Mouse (Mus musculus) intestine, postnatal 0 days (tissue): ENCODE results near the gene Prm2. TPM values are rescaled to one million over a fixed set of nuclear protein-coding genes. Genes with fewer than 3 reads are reported as not detected.
A peak's percentile ranks its signal among the peaks of the same experiment; 100 is the strongest.

Source experiments
- ATAC-seq: fragments of 200-750 bp; cut with Nextera tagmentation; 2 replicates; pipeline ENCODE4 v1.8.0; 2017; ENCODE audit warnings: mild to moderate bottlenecking, moderate TSS enrichment, moderate library complexity
- H3K27ac ChIP-seq: fragments of 300-500 bp; sonication (generic); 2 replicates; pipeline ENCODE4 v1.5.1; 2014; ENCODE audit warnings: mild to moderate bottlenecking, low read depth, low read length, moderate library complexity
- H3K27me3 ChIP-seq: fragments of 300-500 bp; sonication (generic); replicated peaks from 2 replicates; pipeline ENCODE4 v1.6.1; 2014; ENCODE audit warnings: low read length, mixed read lengths; ENCODE audit not compliant: control insufficient read depth, insufficient read depth
- H3K36me3 ChIP-seq: fragments of 300-500 bp; sonication (generic); 2 replicates; pipeline ENCODE4 v1.6.1; 2014; ENCODE audit warnings: mild to moderate bottlenecking, moderate library complexity; ENCODE audit not compliant: control insufficient read depth, insufficient read depth
- H3K4me1 ChIP-seq: fragments of 300-500 bp; sonication (generic); replicated peaks from 2 replicates; pipeline ENCODE4 v1.6.1; 2014; ENCODE audit warnings: antibody characterized with exemption, low read length, mixed read lengths; ENCODE audit not compliant: control insufficient read depth, insufficient read depth
- H3K4me2 ChIP-seq: fragments of 300-500 bp; sonication (generic); replicated peaks from 2 replicates; pipeline ENCODE4 v1.6.1; 2014; ENCODE audit warnings: low read depth, mild to moderate bottlenecking, moderate library complexity
- H3K4me3 ChIP-seq: fragments of 300-500 bp; sonication (generic); 2 replicates; pipeline ENCODE4 v1.5.1; 2014; ENCODE audit warnings: low read depth, low read length
- H3K9ac ChIP-seq: fragments of 300-500 bp; sonication (generic); 2 replicates; pipeline ENCODE4 v1.6.1; 2014; ENCODE audit warnings: mild to moderate bottlenecking, low read depth, low read length
- H3K9me3 ChIP-seq: fragments of 300-500 bp; sonication (generic); 2 replicates; pipeline ENCODE4 v1.6.1; 2016; ENCODE audit warnings: mixed run types; ENCODE audit not compliant: control insufficient read depth
- CTCF ChIP-seq: sonication (generic); IDR thresholded peaks from 2 replicates; pipeline ENCODE4 v1.5.1; 2016; ENCODE audit warnings: low read depth, mild to moderate bottlenecking, control low read depth, antibody characterized with exemption, moderate library complexity
- WGBS: fragments of 180-500 bp; shearing (Covaris S2); extraction: QIAGEN DNeasy Blood & Tissue Kit; methylation state at CpG from one replicate; pipeline ENCODE4 v1.1.7; 2014; 5-methylcytosine and 5-hydroxymethylcytosine counted together
- polyA plus RNA-seq: library from polyadenylated mRNA; unstranded; fragments of >200 nt; fragmentation: Nextera tagmentation; extraction: Ambion mirVana; gene quantifications from 2 replicates; pipeline ENCODE4 v1.2.1, GENCODE M21; 2015

Prm2 gene
- polyA plus RNA-seq, 1 experiment from 2014 or later, result not detected

DNA sequence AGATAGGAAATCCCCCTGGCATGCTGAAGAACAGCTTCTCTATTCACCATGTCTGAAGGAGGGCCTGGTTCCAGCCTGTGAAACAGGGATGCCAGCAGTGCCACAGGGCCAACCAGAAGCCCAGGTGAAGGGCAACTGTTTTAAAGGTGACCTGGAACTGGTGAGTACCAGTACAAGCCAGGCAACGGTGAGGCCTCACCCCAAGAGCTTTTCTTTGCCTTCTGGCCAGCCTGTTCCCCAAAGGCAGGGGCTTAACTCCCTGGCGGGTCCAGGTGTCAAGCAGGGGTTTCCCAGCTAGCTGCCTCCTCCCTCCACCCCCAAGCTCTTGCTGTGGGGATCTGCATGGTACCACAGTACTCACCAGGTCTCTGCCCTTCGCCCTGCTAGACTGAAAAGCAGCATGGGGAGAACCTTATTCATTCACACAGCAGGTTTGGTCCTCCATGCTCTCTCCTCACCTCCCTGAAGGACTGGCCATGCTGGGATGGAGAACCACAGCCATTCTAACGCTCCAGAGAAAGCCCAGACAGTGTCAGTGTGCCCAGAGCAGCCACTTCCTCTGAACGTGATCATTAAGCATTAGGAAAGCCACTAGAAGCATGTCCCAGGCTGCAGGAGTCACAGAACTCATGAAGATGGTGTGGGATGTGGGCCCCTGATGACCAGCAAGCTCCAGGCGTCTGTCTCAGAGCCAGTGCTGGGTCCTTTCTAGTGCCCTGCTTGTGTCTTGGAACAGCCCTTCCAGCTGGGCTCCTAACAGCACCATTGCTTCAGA lies 13.4 kb downstream of the Prm2 start:
- no peak for TF ChIP-seq CTCF
- Histone ChIP-seq H3K4me1 (0 out of 2 replicates have a peak, but pooled peaks cover 8% of the 10 kb centered on the region), H3K9me3 (no peaks in the 10 kb centered on the region), H3K36me3 (no peaks in the 10 kb centered on the region), H3K27ac (no peak overlapping the region), H3K4me3 (no peak overlapping the region), H3K4me2 (0 out of 2 replicates have a peak overlapping the region, but pooled peaks have one; percentile 100), H3K27me3 (no peaks in the 10 kb centered on the region), H3K9ac (peak overlapping the region; percentile 17; the same call in 1 of the 2 replicates)
- ATAC-seq, result no peak
- WGBS, result 69% methylated on average over 6 of the region's 6 CpGs

DNA sequence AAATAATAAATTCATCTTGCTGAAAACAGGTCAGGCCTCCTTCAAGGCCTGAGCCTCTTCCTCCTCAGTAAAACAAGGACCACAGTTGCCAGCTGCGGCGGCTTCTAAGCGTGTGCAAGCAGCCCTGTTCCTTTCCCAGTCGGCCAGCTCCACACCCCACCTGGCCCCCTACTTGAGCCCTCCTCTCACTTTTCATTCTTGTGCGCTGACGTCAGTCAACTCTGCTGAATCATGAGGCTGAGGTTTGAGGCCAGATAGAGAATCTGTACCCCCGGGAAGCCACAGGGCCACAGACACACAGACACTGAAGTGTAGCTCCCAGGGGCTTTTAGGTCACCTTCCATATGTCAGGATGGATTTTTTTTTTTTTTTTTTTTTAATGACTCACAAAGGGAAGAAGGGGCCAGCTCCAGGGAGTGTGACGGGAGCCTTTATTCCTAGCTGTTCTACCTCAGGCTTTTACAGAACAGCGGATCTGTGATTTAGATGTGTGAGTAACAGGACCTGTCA lies 14.0 kb downstream of the Prm2 start:
- Histone ChIP-seq H3K36me3 (no peaks in the 10 kb centered on the region), H3K4me2 (no peak overlapping the region), H3K9ac (no peak overlapping the region), H3K27me3 (no peaks in the 10 kb centered on the region), H3K4me1 (0 out of 2 replicates have a peak, but pooled peaks cover 8% of the 10 kb centered on the region), H3K9me3 (no peaks in the 10 kb centered on the region), H3K4me3 (no peak overlapping the region), H3K27ac (no peak overlapping the region)
- no peak for TF ChIP-seq CTCF
- WGBS, result 70% methylated on average over 9 of the region's 9 CpGs
- no peak for ATAC-seq

DNA sequence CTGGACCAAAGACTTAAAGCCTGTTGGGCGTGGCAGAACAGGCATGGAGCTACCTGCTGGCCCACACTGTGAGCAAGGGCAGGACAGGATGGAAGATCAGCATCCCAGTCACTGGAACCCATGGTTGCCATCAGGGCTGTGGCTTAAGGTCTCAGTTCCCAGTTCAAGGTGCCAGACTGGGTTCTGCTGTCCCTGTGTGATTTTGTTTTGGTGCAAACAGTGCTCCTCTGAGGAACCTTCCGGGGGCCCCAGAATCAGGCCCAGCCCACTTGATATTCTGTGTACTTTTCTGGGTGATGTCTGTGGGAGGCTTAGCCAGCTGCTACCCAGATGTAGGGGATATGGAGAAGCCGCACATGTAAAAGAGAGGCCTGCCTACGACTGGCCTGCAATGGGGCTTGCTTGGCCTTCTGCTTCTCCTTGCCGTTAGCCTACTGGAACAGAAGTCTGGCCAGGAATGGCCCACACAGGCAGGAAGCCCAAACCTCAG lies 15.3 kb downstream of the Prm2 start:
- Histone ChIP-seq H3K9me3 (no peaks in the 10 kb centered on the region), H3K9ac (no peak overlapping the region), H3K4me3 (no peak overlapping the region), H3K27me3 (no peaks in the 10 kb centered on the region), H3K4me2 (no peak overlapping the region), H3K27ac (no peak overlapping the region), H3K4me1 (0 out of 2 replicates have a peak, but pooled peaks cover 8% of the 10 kb centered on the region), H3K36me3 (no peaks in the 10 kb centered on the region)
- no peak for ATAC-seq
- 78% methylated on average over 5 of the region's 5 CpGs for WGBS
- no peak for TF ChIP-seq CTCF

DNA sequence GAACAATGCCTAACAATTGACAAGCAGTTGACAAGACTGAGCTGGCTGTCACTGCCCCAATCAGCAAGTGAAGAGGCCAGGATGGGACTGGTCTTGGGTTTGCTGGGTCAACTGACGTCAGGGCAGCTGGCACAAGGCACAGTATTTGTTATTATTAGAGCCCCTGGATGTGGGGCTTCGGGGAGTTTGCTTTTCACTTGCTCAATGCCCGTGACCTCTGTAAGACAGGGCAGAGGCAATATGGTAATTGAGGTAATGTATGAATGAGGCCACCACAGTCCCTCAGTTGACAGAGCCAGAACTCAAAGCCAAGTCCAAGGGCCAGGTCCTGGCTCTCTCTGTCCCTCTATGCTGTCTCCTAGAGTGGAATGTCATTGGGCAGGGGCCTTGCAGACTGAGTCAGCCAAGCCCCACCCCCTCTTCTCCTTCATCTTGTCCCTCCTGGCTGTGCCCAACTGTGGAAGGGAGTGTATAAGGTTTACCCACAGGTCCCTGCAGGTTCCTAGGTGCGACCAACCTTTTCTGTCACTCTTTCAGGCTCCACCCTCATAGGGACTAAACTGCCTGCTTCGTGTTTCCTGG lies 18.3 kb downstream of the Prm2 start:
- 74% methylated on average over 5 of the region's 5 CpGs for WGBS

DNA sequence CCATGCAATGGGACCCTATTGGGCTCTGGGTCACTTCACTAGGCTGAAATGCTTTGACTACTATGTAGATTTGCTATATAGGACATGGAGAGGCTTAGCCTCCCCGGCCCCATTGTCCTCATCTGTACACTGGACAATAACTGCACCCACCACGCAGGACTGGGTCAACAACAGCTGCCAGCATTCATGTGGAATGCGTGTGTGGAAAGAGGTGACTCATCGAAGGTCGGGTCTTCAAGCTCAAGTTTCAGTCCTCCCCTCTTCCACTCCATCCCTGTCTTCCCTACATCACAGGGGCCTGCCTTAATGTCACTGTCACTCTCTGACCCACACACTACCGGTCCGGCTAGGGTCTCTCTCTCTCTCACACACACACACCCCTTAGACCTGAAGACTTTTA lies 19.6 kb downstream of the Prm2 start:
- TF ChIP-seq CTCF, result no peak
- no peaks in the 10 kb centered on the region for H3K36me3 ChIP-seq
- no peaks in the 10 kb centered on the region for H3K9me3 ChIP-seq
- no peaks in the 10 kb centered on the region for H3K27me3 ChIP-seq
- no peak overlapping the region for H3K4me2 ChIP-seq
- H3K27ac ChIP-seq, result no peak overlapping the region
- WGBS, result 53% methylated on average over 7 of the region's 7 CpGs
- ATAC-seq, result no peak
- no peak overlapping the region for H3K9ac ChIP-seq
- no peaks in the 10 kb centered on the region for H3K4me1 ChIP-seq
- no peak overlapping the region for H3K4me3 ChIP-seq

More for the DNA sequence above, 18.3 kb downstream of the Prm2 start:
- Histone ChIP-seq H3K4me2 (no peak overlapping the region), H3K4me1 (no peaks in the 10 kb centered on the region), H3K9me3 (no peaks in the 10 kb centered on the region), H3K9ac (no peak overlapping the region), H3K36me3 (no peaks in the 10 kb centered on the region), H3K27me3 (no peaks in the 10 kb centered on the region), H3K4me3 (no peak overlapping the region), H3K27ac (no peak overlapping the region)
- ATAC-seq, result no peak
- no peak for TF ChIP-seq CTCF

DNA sequence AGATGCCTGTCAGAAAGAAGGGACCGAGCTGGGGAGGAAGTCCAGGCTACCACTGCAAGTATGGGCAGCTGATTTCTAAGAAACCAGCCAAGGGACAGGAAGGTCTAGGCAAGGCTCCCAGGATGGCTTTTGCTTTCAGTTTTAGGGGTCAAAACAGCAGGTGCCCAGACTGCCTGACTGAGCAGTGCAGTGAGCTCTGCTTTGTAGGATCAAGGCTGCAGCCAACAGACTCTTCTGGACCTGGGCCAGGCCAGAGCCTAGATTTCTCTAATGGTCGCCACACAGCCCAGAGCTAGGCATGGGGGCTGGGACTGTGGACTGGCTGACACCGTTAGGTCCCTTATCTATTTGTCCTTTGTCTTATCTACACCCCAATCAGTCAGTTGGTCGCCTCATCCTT lies 21.2 kb downstream of the Prm2 start:
- Histone ChIP-seq H3K4me1 (no peaks in the 10 kb centered on the region), H3K36me3 (no peaks in the 10 kb centered on the region), H3K9me3 (no peaks in the 10 kb centered on the region), H3K4me3 (no peak overlapping the region), H3K9ac (no peak overlapping the region), H3K27me3 (no peaks in the 10 kb centered on the region), H3K4me2 (no peak overlapping the region), H3K27ac (no peak overlapping the region)
- no peak for TF ChIP-seq CTCF
- no peak for ATAC-seq
- WGBS, result 40% methylated on average over 4 of the region's 4 CpGs
